Mouse (Mus musculus) midbrain, embryonic 13.5 days (tissue): ENCODE results near the gene Fut1. TPM values are rescaled to one million over a fixed set of nuclear protein-coding genes. Genes with fewer than 3 reads are reported as not detected.

Experiments
- ATAC-seq: fragments of 200-750 bp; cut with Nextera tagmentation; 2 replicates; pipeline ENCODE4 v1.8.0; 2017; ENCODE audit warnings: mild to moderate bottlenecking, moderate TSS enrichment, moderate library complexity
- H3K27ac ChIP-seq: fragments of 300-500 bp; sonication (generic); 2 replicates; pipeline ENCODE4 v1.5.1; 2015; ENCODE audit warnings: inconsistent platforms, mild to moderate bottlenecking, moderate library complexity
- H3K27me3 ChIP-seq: fragments of 300-500 bp; sonication (generic); 2 replicates; pipeline ENCODE4 v1.6.1; 2015; ENCODE audit warnings: mild to moderate bottlenecking, inconsistent platforms
- H3K36me3 ChIP-seq: fragments of 300-500 bp; sonication (generic); 2 replicates; pipeline ENCODE4 v1.6.1; 2015; ENCODE audit warnings: mild to moderate bottlenecking, inconsistent platforms
- H3K4me1 ChIP-seq: fragments of 300-500 bp; sonication (generic); replicated peaks from 2 replicates; pipeline ENCODE4 v1.6.1; 2015; ENCODE audit warnings: inconsistent platforms
- H3K4me2 ChIP-seq: fragments of 300-500 bp; sonication (generic); replicated peaks from 2 replicates; pipeline ENCODE4 v1.6.1; 2015; ENCODE audit warnings: moderate library complexity, mild to moderate bottlenecking, inconsistent platforms
- H3K4me3 ChIP-seq: fragments of 300-500 bp; sonication (generic); replicated peaks from 2 replicates; pipeline ENCODE4 v1.5.1; 2015; ENCODE audit warnings: mild to moderate bottlenecking, inconsistent platforms
- H3K9ac ChIP-seq: fragments of 300-500 bp; sonication (generic); replicated peaks from 2 replicates; pipeline ENCODE4 v1.6.1; 2015; ENCODE audit warnings: mild to moderate bottlenecking, inconsistent platforms
- H3K9me3 ChIP-seq: fragments of 300-500 bp; sonication (generic); 2 replicates; pipeline ENCODE4 v1.6.1; 2016; ENCODE audit warnings: mild to moderate bottlenecking, inconsistent platforms
- WGBS: fragments of 180-500 bp; shearing (Covaris S2); methylation state at CpG from one replicate; pipeline ENCODE4 v1.1.7; 2015; 5-methylcytosine and 5-hydroxymethylcytosine counted together
- polyA plus RNA-seq: library from polyadenylated mRNA; unstranded; fragments of >200 nt; fragmentation: Nextera tagmentation; extraction: Ambion mirVana; gene quantifications from 2 replicates; pipeline ENCODE4 v1.2.1, GENCODE M21; 2015

Gene Fut1
- polyA plus RNA-seq, 1 experiment from 2014 or later = not detected

DNA sequence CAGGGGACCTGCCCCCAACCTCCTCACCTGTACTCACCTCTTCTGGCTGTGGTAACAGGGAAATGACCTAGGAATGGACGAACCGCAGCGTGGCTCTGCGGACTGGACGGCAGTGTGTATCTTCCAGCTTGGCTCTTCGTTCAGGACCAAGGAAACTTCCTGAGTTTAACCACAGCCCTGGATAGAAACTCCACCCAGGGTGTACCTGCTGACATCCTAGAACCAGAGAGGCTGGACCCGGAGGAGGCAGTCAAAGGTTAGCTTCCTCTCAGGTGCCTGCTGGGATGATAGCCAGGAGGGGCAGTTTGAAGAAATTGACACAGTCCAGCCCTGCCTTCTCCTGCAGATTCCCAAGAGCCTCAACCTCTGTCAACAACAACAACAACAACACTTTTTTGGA lies 49.1 kb downstream of the Fut1 start, which contains the start of gene Fut2:
Gene Fut2 (minus strand): TSS at position 234 of the 400 bp plus-strand sequence.
- Histone ChIP-seq H3K4me3 (no peak within 1 kb of the TSS), H3K27ac (no peak within 1 kb of the TSS)
- WGBS = 86% methylated on average over 7 of the region's 7 CpGs

DNA sequence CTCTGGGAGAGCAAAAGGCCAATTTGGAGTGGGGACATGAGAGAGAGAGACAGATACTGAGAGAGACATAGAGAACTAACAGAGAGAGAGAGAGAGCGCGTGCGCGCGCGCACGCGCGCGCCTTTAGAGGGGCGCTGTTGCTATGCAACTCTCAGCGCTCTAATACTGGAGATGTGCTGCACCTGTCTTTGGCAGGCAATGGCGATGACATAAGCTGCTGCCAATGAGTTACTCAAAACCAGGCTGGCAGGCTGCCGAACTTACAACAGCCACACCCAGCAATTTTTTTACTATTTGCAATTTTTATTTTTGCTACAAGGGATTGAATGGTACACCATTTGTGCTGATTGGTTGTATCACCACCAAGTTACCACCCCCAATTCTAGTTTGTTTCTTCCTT lies 50.7 kb downstream of the Fut1 start:
- no peaks in the 10 kb centered on the region for H3K4me1 ChIP-seq
- WGBS = 75% methylated on average over 14 of the region's 14 CpGs
- no peak overlapping the region for H3K9ac ChIP-seq
- ATAC-seq = no peak
- no peaks in the 10 kb centered on the region for H3K27me3 ChIP-seq
- no peak overlapping the region for H3K4me2 ChIP-seq
- no peaks in the 10 kb centered on the region for H3K9me3 ChIP-seq
- no peaks in the 10 kb centered on the region for H3K36me3 ChIP-seq
- no peak overlapping the region for H3K4me3 ChIP-seq
- no peak overlapping the region for H3K27ac ChIP-seq

More for the DNA sequence above, 49.1 kb downstream of the Fut1 start, which contains the start of gene Fut2:
- Histone ChIP-seq H3K4me2 (no peak within 1 kb of the TSS), H3K9ac (no peak within 1 kb of the TSS), H3K36me3 (no peaks in the 10 kb centered on the region), H3K27me3 (no peaks in the 10 kb centered on the region), H3K9me3 (no peaks in the 10 kb centered on the region), H3K4me1 (no peaks in the 10 kb centered on the region)
- ATAC-seq = no peak

DNA sequence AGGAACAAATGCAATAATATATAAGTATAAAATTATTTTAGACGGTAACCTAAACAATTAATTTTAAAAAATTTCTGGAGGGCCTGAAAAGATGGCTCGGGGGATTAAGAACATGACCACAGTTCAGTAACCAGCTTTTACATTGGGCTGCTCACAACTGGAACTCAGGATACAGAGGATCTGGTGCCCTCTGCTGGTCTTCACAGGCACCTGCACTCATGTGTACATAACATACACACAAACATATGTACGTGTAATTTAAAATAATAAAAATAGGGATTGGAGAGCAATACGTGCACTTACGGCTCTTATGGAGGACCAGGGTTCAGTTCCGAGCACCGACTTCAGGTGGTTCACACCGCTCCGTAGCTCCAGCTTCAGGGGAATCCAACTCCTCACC lies 51.8 kb downstream of the Fut1 start:
- no peak for ATAC-seq
- Histone ChIP-seq H3K4me3 (no peak overlapping the region), H3K9me3 (no peaks in the 10 kb centered on the region), H3K4me1 (no peaks in the 10 kb centered on the region), H3K27me3 (no peaks in the 10 kb centered on the region), H3K9ac (no peak overlapping the region), H3K27ac (no peak overlapping the region), H3K4me2 (no peak overlapping the region), H3K36me3 (no peaks in the 10 kb centered on the region)
- WGBS = 94% methylated on average over 9 of the region's 9 CpGs

Other genes starting within 250 kb of the Fut1 start
- 7.1 and 7.9 TPM in 2 replicates for gene Lin7b, start 246.7 kb upstream of the Fut1 start, polyA plus RNA-seq
- gene Snrnp70, start 221.5 kb upstream of the Fut1 start, polyA plus RNA-seq = 223 and 238 TPM in 2 replicates
- gene Kcna7, start 211.6 kb upstream of the Fut1 start, polyA plus RNA-seq = not detected in 2 replicates
- gene Ntf5, start 203.6 kb upstream of the Fut1 start, polyA plus RNA-seq = not detected in 2 replicates
- 0.50 TPM in 1 of 2 replicates, not detected in the other for gene Lhb, start 196.5 kb upstream of the Fut1 start, polyA plus RNA-seq
- gene Gys1, start 182.4 kb upstream of the Fut1 start, polyA plus RNA-seq = 20.6 and 23.4 TPM in 2 replicates
- 121 and 123 TPM in 2 replicates for gene Ruvbl2, start 179.2 kb upstream of the Fut1 start, polyA plus RNA-seq
- gene Ftl1, start 157.4 kb upstream of the Fut1 start, polyA plus RNA-seq = 6,845 and 7,096 TPM in 2 replicates
- gene Bax, start 150.4 kb upstream of the Fut1 start, polyA plus RNA-seq = 259 and 265 TPM in 2 replicates
- 0.22 TPM in 1 of 2 replicates, not detected in the other for gene Tulp2, start 135.4 kb upstream of the Fut1 start, polyA plus RNA-seq
- gene Gm45808, start 130.5 kb upstream of the Fut1 start, polyA plus RNA-seq = not detected in 2 replicates
- gene Dhdh, start 128.5 kb upstream of the Fut1 start, polyA plus RNA-seq = 3.3 and 3.6 TPM in 2 replicates
- 86.7 and 101 TPM in 2 replicates for gene Nucb1, start 106.9 kb upstream of the Fut1 start, polyA plus RNA-seq
- gene Ppp1r15a, start 91.0 kb upstream of the Fut1 start, polyA plus RNA-seq = 11.7 and 11.9 TPM in 2 replicates
- gene Plekha4, start 91.0 kb upstream of the Fut1 start, polyA plus RNA-seq = 0.23 and 0.46 TPM in 2 replicates
- 0.13 and 0.21 TPM in 2 replicates for gene Hsd17b14, start 62.4 kb upstream of the Fut1 start, polyA plus RNA-seq
- 20.7 and 24.5 TPM in 2 replicates for gene Bcat2, start 47.1 kb upstream of the Fut1 start, polyA plus RNA-seq
- 0.17 TPM in 1 of 2 replicates, not detected in the other for gene Fgf21, start 1.8 kb upstream of the Fut1 start, polyA plus RNA-seq
- gene Izumo1, start 4.5 kb downstream of the Fut1 start, polyA plus RNA-seq = 0.17 TPM in 1 of 2 replicates, not detected in the other
- gene Rasip1, start 10.2 kb downstream of the Fut1 start, polyA plus RNA-seq = 7.5 and 9.4 TPM in 2 replicates
- 3.1 and 4.8 TPM in 2 replicates for gene Mamstr, start 22.7 kb downstream of the Fut1 start, polyA plus RNA-seq
- gene Fut2, start 49.1 kb downstream of the Fut1 start, polyA plus RNA-seq = 0.06 and 0.09 TPM in 2 replicates
- gene Ntn5, start 66.7 kb downstream of the Fut1 start, polyA plus RNA-seq = 0.39 and 0.59 TPM in 2 replicates
- gene Sec1, start 77.1 kb downstream of the Fut1 start, polyA plus RNA-seq = 0.17 and 0.31 TPM in 2 replicates
- gene Car11, start 82.6 kb downstream of the Fut1 start, polyA plus RNA-seq = 35.9 and 40.0 TPM in 2 replicates
- 3.4 and 4.0 TPM in 2 replicates for gene Dbp, start 87.8 kb downstream of the Fut1 start, polyA plus RNA-seq
- 643 and 684 TPM in 2 replicates for gene Rpl18, start 98.2 kb downstream of the Fut1 start, polyA plus RNA-seq
- gene Sphk2, start 100.7 kb downstream of the Fut1 start, polyA plus RNA-seq = 24.3 and 27.1 TPM in 2 replicates
- 1.0 and 1.3 TPM in 2 replicates for gene Fam83e, start 103.9 kb downstream of the Fut1 start, polyA plus RNA-seq
- not detected in 2 replicates for gene Spaca4, start 108.5 kb downstream of the Fut1 start, polyA plus RNA-seq
- gene Lmtk3, start 166.4 kb downstream of the Fut1 start, polyA plus RNA-seq = 22.8 and 24.0 TPM in 2 replicates
- 5.5 and 5.6 TPM in 2 replicates for gene Sult2b1, start 167.4 kb downstream of the Fut1 start, polyA plus RNA-seq
- gene Cyth2, start 197.3 kb downstream of the Fut1 start, polyA plus RNA-seq = 362 and 363 TPM in 2 replicates
- gene Kcnj14, start 207.5 kb downstream of the Fut1 start, polyA plus RNA-seq = 0.62 and 0.73 TPM in 2 replicates
- gene Grwd1, start 213.7 kb downstream of the Fut1 start, polyA plus RNA-seq = 39.9 and 41.7 TPM in 2 replicates